Mouse (Mus musculus) bone marrow, adult 2 months (tissue): ENCODE data around the gene Sfta2. TPM values are rescaled to one million over a fixed set of nuclear protein-coding genes. Genes with fewer than 3 reads are reported as not detected.
A peak's percentile ranks its signal among the peaks of the same experiment; 100 is the strongest.

Source experiments
- H3K27ac ChIP-seq: fragments of 200-500 bp; 2 replicates; pipeline ENCODE4 v1.5.1; 2012; ENCODE audit warnings: low read depth, mild to moderate bottlenecking, control low read depth, inconsistent platforms, low read length; ENCODE audit not compliant: control insufficient read depth, poor library complexity, insufficient read depth
- H3K4me1 ChIP-seq: fragments of 200-500 bp; 2 replicates; pipeline ENCODE4 v1.6.1; 2011; ENCODE audit warnings: low read length; ENCODE audit not compliant: control insufficient read depth, insufficient read depth
- H3K4me3 ChIP-seq: fragments of 200-500 bp; replicated peaks from 2 replicates; pipeline ENCODE3; 2011; ENCODE audit warnings: mild to moderate bottlenecking, low read depth, low read length, control low read depth; ENCODE audit not compliant: control insufficient read depth
- CTCF ChIP-seq: fragments of 200-500 bp; IDR thresholded peaks from 2 replicates; pipeline ENCODE4 v1.5.1; 2011; ENCODE audit warnings: low read length, control low read depth; ENCODE audit not compliant: control insufficient read depth, insufficient read depth
- POLR2A ChIP-seq: fragments of 200-500 bp; IDR thresholded peaks from 2 replicates; pipeline ENCODE4 v1.6.1; 2011; ENCODE audit warnings: low read depth, mild to moderate bottlenecking, control low read depth, low read length, borderline replicate concordance; ENCODE audit not compliant: control insufficient read depth
- WGBS: fragments of 180-500 bp; shearing (Covaris S2); methylation state at CpG from one replicate; pipeline ENCODE4 v1.1.7; 2018; 5-methylcytosine and 5-hydroxymethylcytosine counted together
- polyA plus RNA-seq: library from polyadenylated mRNA; stranded (reverse); fragments of >200 nt; gene quantifications from 2 replicates; pipeline ENCODE4 v1.2.4, GENCODE M21; 2011; ENCODE audit warnings: low replicate concordance; ENCODE audit not compliant: missing spikeins, insufficient read depth, insufficient read length

Sfta2 gene
- not detected in 2 replicates for polyA plus RNA-seq

GRCm38 (mm10) chr17:35601249-35601648 is at the start of gene Sfta2:
Gene Sfta2 (plus strand): TSS chr17:35601549.
- Histone ChIP-seq H3K27ac (no peak within 1 kb of the TSS), H3K4me3 (no peak within 1 kb of the TSS), H3K4me1 (no peaks in the 10 kb centered on the region)
- TF ChIP-seq CTCF (no peak), POLR2A (no peak)
- 56% methylated on average over 2 of the region's 2 CpGs for WGBS

GRCm38 (mm10) chr17:35551881-35552414 is 49.4 kb upstream of the Sfta2 start, which contains the start of gene Cdsn:
Gene Cdsn (plus strand): TSS chr17:35552128.
- Histone ChIP-seq H3K4me3 (no peak within 1 kb of the TSS), H3K27ac (no peak within 1 kb of the TSS), H3K4me1 (no peaks in the 10 kb centered on the region)
- TF ChIP-seq CTCF (no peak), POLR2A (no peak)
- WGBS, result 82% methylated on average over 10 of the region's 10 CpGs

DNA sequence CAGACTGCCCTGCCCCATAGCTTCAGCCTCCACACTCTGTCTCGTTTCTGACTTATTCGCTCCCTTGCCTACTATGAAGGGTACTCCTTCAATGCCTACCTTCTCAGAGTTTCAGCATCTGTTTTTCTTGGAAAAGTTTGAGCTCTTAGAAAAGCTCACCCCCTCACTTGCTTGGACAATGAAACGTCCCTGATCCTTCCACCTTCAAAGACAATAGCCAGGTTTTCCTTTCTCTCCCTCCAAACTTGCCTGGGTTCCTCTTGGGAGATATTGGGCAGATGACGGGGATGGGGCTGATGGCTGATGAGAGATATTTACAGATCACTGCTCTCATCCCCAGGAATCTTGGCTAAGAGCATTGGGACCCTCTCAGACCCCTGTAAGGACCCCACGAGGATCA is 47.0 kb upstream of the Sfta2 start:
- TF ChIP-seq POLR2A (no peak), CTCF (no peak)
- H3K4me1 ChIP-seq, result no peaks in the 10 kb centered on the region
- H3K4me3 ChIP-seq, result no peak overlapping the region
- WGBS, result 73% methylated on average over 5 of the region's 5 CpGs
- H3K27ac ChIP-seq, result no peak overlapping the region

GRCm38 (mm10) chr17:35554761-35555397 is 46.5 kb upstream of the Sfta2 start:
- no peak overlapping the region for H3K27ac ChIP-seq
- no peaks in the 10 kb centered on the region for H3K4me1 ChIP-seq
- TF ChIP-seq POLR2A (no peak), CTCF (no peak)
- WGBS, result 82% methylated on average over 18 of the region's 18 CpGs
- no peak overlapping the region for H3K4me3 ChIP-seq

DNA sequence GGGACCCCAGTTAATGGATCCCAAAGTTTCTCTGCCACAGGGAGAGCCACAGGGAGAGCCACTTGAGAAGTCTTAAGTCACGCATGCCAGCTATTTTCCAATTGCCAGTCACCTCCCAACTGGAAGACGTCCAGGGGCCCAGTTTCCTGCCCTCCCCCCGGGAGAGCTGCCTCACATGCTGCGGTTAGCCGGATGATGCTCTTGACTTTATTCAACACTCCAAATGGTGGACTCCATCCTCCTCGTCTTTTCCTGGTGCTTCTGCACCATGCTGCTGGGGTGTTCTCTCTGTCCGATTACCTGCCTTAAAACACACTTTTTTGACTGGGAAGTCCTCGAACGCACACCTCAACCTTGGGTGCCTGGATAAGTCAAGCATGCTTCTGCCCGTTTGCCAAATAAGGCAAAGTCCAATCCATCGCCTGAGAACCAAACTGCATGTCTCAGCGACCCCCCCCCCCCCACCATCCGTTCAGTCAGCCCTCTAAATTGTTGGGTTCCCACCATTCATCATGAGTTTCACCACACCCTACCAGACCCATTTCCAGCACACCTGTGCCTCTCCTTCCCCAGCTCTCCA is 45.1 kb upstream of the Sfta2 start:
- 85% methylated on average over 13 of the region's 13 CpGs for WGBS
- Histone ChIP-seq H3K4me1 (no peaks in the 10 kb centered on the region), H3K4me3 (no peak overlapping the region), H3K27ac (no peak overlapping the region)
- TF ChIP-seq POLR2A, result no peak
- TF ChIP-seq CTCF, result no peak

DNA sequence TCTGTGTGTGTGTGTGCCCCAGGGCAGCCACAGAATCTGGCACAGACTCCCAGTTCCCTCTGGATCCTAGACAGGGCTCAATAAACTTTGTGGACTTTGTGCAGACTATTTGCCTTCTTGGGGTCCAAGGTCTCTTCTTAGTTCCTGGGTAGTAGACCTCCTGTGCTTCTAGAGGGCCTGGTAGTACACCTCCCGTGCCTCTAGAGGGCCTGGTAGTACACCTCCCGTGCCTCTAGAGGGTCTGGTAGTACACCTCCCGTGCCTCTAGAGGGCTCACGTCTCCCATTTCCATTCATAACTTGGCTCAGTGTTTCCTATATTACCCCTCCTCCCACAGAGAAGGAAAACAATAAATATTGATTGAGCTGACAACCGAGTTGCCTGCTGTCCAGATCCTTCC is 44.5 kb upstream of the Sfta2 start:
- H3K27ac ChIP-seq, result no peak overlapping the region
- 21% methylated on average over 5 of the region's 5 CpGs for WGBS
- no peak overlapping the region for H3K4me3 ChIP-seq
- no peaks in the 10 kb centered on the region for H3K4me1 ChIP-seq
- TF ChIP-seq CTCF (peak; percentile 67), POLR2A (no peak)

DNA sequence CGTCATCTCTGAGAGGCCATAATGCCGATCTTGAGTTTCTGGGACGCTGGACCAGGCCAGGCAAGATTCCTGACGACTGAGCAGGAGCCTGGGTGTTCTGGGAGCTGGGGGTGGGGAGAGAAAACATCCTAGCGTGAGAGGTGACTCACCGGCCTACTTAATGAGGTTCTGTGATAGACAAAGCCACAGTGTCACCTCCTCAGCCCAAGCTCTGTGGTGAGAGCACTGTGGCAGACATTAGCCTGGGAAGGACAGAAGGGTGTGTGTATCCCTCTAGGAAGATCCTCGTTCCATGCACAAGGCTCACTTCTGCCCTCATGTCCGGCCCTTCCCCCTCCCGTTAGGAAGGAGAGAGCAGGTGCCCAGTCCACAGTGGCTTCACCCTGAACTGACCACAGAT is 44.0 kb upstream of the Sfta2 start:
- Histone ChIP-seq H3K27ac (no peak overlapping the region), H3K4me3 (no peak overlapping the region), H3K4me1 (no peaks in the 10 kb centered on the region)
- WGBS, result 72% methylated on average over 9 of the region's 9 CpGs
- TF ChIP-seq POLR2A, result no peak
- TF ChIP-seq CTCF, result no peak

GRCm38 (mm10) chr17:35558216-35558615 is 43.1 kb upstream of the Sfta2 start:
- no peak overlapping the region for H3K4me3 ChIP-seq
- no peak overlapping the region for H3K27ac ChIP-seq
- 55% methylated on average over 8 of the region's 8 CpGs for WGBS
- no peak for TF ChIP-seq CTCF
- no peak for TF ChIP-seq POLR2A
- no peaks in the 10 kb centered on the region for H3K4me1 ChIP-seq

DNA sequence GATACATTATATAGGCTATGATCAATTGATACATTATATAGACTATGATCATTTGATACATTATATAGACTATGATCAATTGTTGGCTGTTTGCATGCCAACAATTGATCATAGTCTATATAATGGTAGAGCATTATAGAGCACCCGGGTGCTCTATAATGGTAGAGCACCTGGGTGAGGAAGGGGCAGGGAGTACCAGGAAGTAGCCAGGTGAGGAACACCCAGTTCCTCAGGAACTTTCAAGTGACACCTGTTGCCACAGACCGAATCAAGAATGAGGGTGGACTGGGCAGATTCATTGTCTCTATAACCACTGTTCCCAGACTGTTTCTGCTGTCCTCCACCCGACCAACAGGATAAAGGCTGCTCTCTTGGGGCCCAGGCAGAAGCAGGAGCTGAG is 34.2 kb upstream of the Sfta2 start, which contains the start of gene 2300002M23Rik:
Gene 2300002M23Rik, plus strand, starts transcription at position 301 of the 400 bp plus-strand sequence.
- TF ChIP-seq CTCF, result no peak
- no peak for TF ChIP-seq POLR2A
- Histone ChIP-seq H3K27ac (no peak within 1 kb of the TSS), H3K4me3 (no peak within 1 kb of the TSS), H3K4me1 (no peaks in the 10 kb centered on the region)
- 51% methylated on average over 3 of the region's 3 CpGs for WGBS
